Mouse (Mus musculus) liver, adult 2 months (tissue): ENCODE measurements at regions not wholly inside any gene's neighbourhood (a gene's known extent, or its start where the extent isn't known, plus 50 kb on each side); places are given as distances from the start of the nearest gene placed in this dataset.

ENCODE experiments used
- DNase-seq: peaks from one replicate; pipeline ENCODE4 v3.0.0-alpha.2; 2011; ENCODE audit warnings: low read depth, low spot score; ENCODE audit errors: extremely low read depth
- H3K27ac ChIP-seq: fragments of 200-500 bp; replicated peaks from 2 replicates; pipeline ENCODE4 v1.5.1; 2012; ENCODE audit warnings: low read depth, mild to moderate bottlenecking, control low read depth, inconsistent platforms, low read length; ENCODE audit not compliant: insufficient read depth
- H3K27me3 ChIP-seq: fragments of 200-500 bp; 2 replicates; pipeline ENCODE4 v1.6.1; 2012; ENCODE audit warnings: mild to moderate bottlenecking, moderate library complexity, low read length, inconsistent platforms; ENCODE audit not compliant: control insufficient read depth, insufficient read depth
- H3K36me3 ChIP-seq: fragments of 200-500 bp; 2 replicates; pipeline ENCODE4 v1.6.1; 2012; ENCODE audit warnings: low read length, inconsistent platforms; ENCODE audit not compliant: control insufficient read depth, insufficient read depth
- H3K4me1 ChIP-seq: fragments of 200-500 bp; 2 replicates; pipeline ENCODE4 v1.6.1; 2011; ENCODE audit warnings: low read length; ENCODE audit not compliant: control insufficient read depth, insufficient read depth
- H3K4me3 ChIP-seq: fragments of 200-500 bp; 2 replicates; pipeline ENCODE4 v1.5.1; 2011; ENCODE audit warnings: low read depth, mild to moderate bottlenecking, control low read depth, low read length, moderate library complexity; ENCODE audit not compliant: insufficient read depth
- H3K79me2 ChIP-seq: fragments of 200-500 bp; 2 replicates; pipeline ENCODE4 v1.6.1; 2012; ENCODE audit warnings: inconsistent platforms, mild to moderate bottlenecking, low read length, moderate library complexity; ENCODE audit not compliant: control insufficient read depth, insufficient read depth
- H3K9ac ChIP-seq: fragments of 200-500 bp; 2 replicates; pipeline ENCODE4 v1.6.1; 2012; ENCODE audit warnings: low read depth, mild to moderate bottlenecking, control low read depth, inconsistent platforms, low read length
- CTCF ChIP-seq: fragments of 200-500 bp; IDR thresholded peaks from 2 replicates; pipeline ENCODE4 v1.5.1; 2011; ENCODE audit warnings: low read depth, low read length, control low read depth
- POLR2A ChIP-seq: fragments of 200-500 bp; IDR thresholded peaks from 2 replicates; pipeline ENCODE4 v1.6.1; 2011; ENCODE audit warnings: low read length, control low read depth; ENCODE audit not compliant: insufficient read depth; ENCODE audit errors: extremely low read depth
- WGBS: fragments of 180-500 bp; shearing (Covaris S2); methylation state at CpG from one replicate; pipeline ENCODE4 v1.1.7; 2018; 5-methylcytosine and 5-hydroxymethylcytosine counted together

DNA sequence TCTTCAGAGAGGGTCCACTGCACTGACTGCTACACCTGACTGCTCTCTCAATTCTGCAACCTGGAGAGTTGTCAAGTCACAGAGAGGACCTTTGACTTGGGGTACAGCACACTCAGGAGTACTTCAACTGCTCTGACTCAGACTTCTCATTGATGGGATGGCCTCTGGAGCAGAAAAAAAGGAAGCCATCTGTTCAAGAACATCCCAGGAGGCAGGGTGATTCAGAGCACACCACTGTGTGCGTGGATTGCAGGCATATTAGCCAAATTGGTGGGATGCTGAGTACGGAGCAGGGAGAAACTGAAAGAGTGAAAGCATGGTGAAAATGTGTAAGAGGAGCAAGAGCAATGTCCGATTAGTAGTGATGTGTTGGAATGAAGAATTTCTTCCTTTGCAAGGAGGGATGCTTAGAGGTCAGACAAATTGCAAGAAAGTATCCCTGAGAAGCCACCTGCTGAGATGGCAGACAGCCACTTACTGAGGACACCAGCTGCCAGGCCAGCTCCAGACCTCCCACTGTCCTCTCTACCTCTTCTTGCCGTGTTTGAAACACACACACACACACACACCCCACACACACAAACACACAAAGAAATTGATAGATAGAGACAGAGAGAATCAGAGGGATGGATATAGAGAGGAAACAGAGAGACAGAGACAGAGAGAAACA is 119.2 kb upstream of the Slco3a1 start:
- no peaks in the 10 kb centered on the region for H3K27me3 ChIP-seq
- no peak overlapping the region for H3K9ac ChIP-seq
- no peak overlapping the region for H3K4me3 ChIP-seq
- no peaks in the 10 kb centered on the region for H3K4me1 ChIP-seq
- DNase-seq, result no peak
- no peak overlapping the region for H3K27ac ChIP-seq
- no peaks in the 10 kb centered on the region for H3K36me3 ChIP-seq
- TF ChIP-seq POLR2A (no peak), CTCF (no peak)
- WGBS, result 78% methylated on average over 4 of the region's 4 CpGs
- H3K79me2 ChIP-seq, result no peaks in the 10 kb centered on the region

DNA sequence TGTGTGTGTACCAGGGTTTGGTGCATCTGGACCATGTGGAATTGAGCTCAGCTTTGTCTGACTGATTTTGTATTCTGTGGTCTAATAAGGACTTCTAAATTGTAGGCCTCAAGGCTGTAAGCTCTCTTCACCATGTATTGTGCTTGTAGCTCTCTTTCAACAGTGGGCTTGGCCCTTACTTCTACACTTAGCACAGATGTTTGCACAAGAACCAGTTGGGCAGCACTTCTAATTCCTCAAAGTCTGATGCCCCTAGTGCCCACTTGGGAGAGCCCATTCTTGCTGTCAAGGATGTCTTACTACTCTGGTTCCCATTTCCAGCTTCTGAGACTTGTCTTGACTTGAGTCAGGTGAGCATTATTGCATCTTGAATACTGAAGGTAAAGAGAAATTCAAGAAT is 114.5 kb upstream of the Slco3a1 start:
- H3K9ac ChIP-seq, result no peak overlapping the region
- DNase-seq, result no peak
- H3K79me2 ChIP-seq, result no peaks in the 10 kb centered on the region
- no peaks in the 10 kb centered on the region for H3K4me1 ChIP-seq
- no peaks in the 10 kb centered on the region for H3K36me3 ChIP-seq
- TF ChIP-seq CTCF (no peak), POLR2A (no peak)
- H3K4me3 ChIP-seq, result no peak overlapping the region
- H3K27ac ChIP-seq, result no peak overlapping the region
- H3K27me3 ChIP-seq, result no peaks in the 10 kb centered on the region

- H3K36me3 ChIP-seq, result no peaks in the 10 kb centered on the region
- peak; percentile 4 for DNase-seq
- H3K9ac ChIP-seq, result no peak overlapping the region
- no peaks in the 10 kb centered on the region for H3K4me1 ChIP-seq
- H3K79me2 ChIP-seq, result no peaks in the 10 kb centered on the region
- H3K4me3 ChIP-seq, result no peak overlapping the region
- WGBS, result 53% methylated on average over 3 of the region's 3 CpGs
- H3K27ac ChIP-seq, result no peak overlapping the region
- TF ChIP-seq CTCF, result no peak
- TF ChIP-seq POLR2A, result no peak
- H3K27me3 ChIP-seq, result no peaks in the 10 kb centered on the region
These were observed 112.5 kb upstream of the Slco3a1 start for GRCm38 (mm10) chr7:74667106-74667505.

DNA sequence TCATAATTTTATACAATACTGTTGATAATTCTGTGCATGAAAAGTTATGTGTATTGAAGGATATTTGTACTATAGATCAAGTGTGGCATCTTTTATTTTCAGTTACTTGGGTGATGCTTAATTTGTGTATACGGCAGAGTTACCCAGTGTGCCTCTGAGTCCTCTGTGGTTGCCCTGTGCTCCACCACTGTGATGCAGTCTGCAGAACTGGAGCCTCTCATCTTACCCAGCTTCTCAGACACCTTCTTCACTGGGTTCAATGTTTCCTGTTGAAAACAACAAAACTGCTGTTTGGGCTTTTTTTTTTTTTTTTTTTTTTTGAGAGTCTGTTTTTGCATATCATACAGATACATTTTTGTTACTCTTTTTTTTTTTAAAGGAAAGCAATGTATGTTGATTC is 109.2 kb upstream of the Slco3a1 start:
- Histone ChIP-seq H3K27ac (no peak overlapping the region), H3K4me1 (no peaks in the 10 kb centered on the region), H3K9ac (no peak overlapping the region), H3K4me3 (no peak overlapping the region), H3K36me3 (no peaks in the 10 kb centered on the region), H3K79me2 (no peaks in the 10 kb centered on the region), H3K27me3 (no peaks in the 10 kb centered on the region)
- DNase-seq, result no peak
- WGBS, result 93% methylated on average over 1 of the region's 1 CpGs
- no peak for TF ChIP-seq CTCF
- TF ChIP-seq POLR2A, result no peak

DNA sequence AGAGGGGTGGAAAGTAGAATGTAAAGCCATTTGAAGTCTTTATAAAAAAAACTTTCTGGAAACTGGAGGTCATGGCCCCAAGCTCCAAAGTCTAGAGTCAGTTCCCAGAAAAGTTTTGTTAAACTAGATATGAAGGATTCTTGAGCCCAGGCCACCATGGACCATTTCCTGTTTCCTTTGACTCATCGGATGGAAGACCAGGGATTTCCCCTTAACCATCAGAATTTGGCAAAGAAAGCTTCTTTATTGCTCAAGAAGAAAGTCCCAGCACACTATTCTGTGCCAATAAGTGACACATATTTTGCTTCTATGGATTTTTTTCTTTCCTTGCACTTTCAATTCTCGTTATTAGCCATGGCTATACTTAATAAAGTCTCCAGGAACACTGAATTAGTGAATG is 92.7 kb upstream of the Slco3a1 start:
- 51% methylated on average over 2 of the region's 2 CpGs for WGBS
- Histone ChIP-seq H3K4me1 (peaks cover 3% of the 10 kb centered on the region; the same call in 1 of the 2 replicates), H3K9ac (no peak overlapping the region), H3K27me3 (no peaks in the 10 kb centered on the region), H3K4me3 (no peak overlapping the region), H3K79me2 (no peaks in the 10 kb centered on the region), H3K36me3 (no peaks in the 10 kb centered on the region), H3K27ac (no peak overlapping the region)
- peak; percentile 48 for DNase-seq
- TF ChIP-seq POLR2A (no peak), CTCF (no peak)

GRCm38 (mm10) chr7:74640171-74640570 is 85.6 kb upstream of the Slco3a1 start:
- no peaks in the 10 kb centered on the region for H3K36me3 ChIP-seq
- no peaks in the 10 kb centered on the region for H3K4me1 ChIP-seq
- no peaks in the 10 kb centered on the region for H3K27me3 ChIP-seq
- no peak overlapping the region for H3K4me3 ChIP-seq
- no peak overlapping the region for H3K9ac ChIP-seq
- no peaks in the 10 kb centered on the region for H3K79me2 ChIP-seq
- no peak for TF ChIP-seq CTCF
- no peak for TF ChIP-seq POLR2A
- WGBS, result 91% methylated on average over 4 of the region's 4 CpGs
- no peak for DNase-seq
- no peak overlapping the region for H3K27ac ChIP-seq
